Mouse (Mus musculus) MEL (cell line): ENCODE measurements around the gene Zfp408. TPM values are rescaled to one million over a fixed set of nuclear protein-coding genes. Genes with fewer than 3 reads are reported as not detected.
"Not testable (repeated sequence)": the region's sequence is repeated elsewhere in the genome, so short reads cannot be mapped to it uniquely, and the experiment has no call there.

Experiments
- DNase-seq: peaks from one replicate; pipeline ENCODE4 v3.0.0; 2011; ENCODE audit warnings: low read depth, low spot score
- H3K27ac ChIP-seq: 2 replicates; pipeline ENCODE4 v1.5.1; 2012; ENCODE audit warnings: low read depth, mild to moderate bottlenecking, control low read depth, low read length, moderate library complexity; ENCODE audit not compliant: control insufficient read depth
- H3K27me3 ChIP-seq, 2 experiments: fragments of 150-350 bp in 1 of 2; sonication (generic) in 1 of 2; 2 replicates each; pipeline ENCODE4 v1.6.1; 2012; ENCODE audit warnings: low read length in 2 of 2, mild to moderate bottlenecking in 2 of 2, improper control_type of control experiment in 1 of 2, moderate library complexity in 1 of 2; ENCODE audit not compliant: insufficient read depth in 2 of 2, control insufficient read depth in 1 of 2
- H3K36me3 ChIP-seq, 2 experiments: 2 replicates each; pipeline ENCODE4 v1.6.1; 2012 to 2014; ENCODE audit warnings: low read length in 2 of 2, improper control_type of control experiment in 1 of 2, inconsistent platforms in 1 of 2, mild to moderate bottlenecking in 1 of 2; ENCODE audit not compliant: insufficient read depth in 2 of 2, control insufficient read depth in 1 of 2
- H3K4me1 ChIP-seq, 2 experiments: fragments of 150-350 bp in 1 of 2; sonication (generic) in 1 of 2; 2 replicates each; pipeline ENCODE4 v1.6.1; 2012; ENCODE audit warnings: low read length in 2 of 2, improper control_type of control experiment in 1 of 2, mild to moderate bottlenecking in 1 of 2; ENCODE audit not compliant: insufficient read depth in 2 of 2, control insufficient read depth in 1 of 2
- H3K4me3 ChIP-seq, 2 experiments: fragments of 150-350 bp in 1 of 2; sonication (generic) in 1 of 2; 2 replicates each; pipeline ENCODE4 v1.5.1; 2012; ENCODE audit warnings: low read depth in 2 of 2, low read length in 2 of 2, mild to moderate bottlenecking in 2 of 2, moderate library complexity in 2 of 2, control low read depth in 1 of 2, improper control_type of control experiment in 1 of 2; ENCODE audit not compliant: control insufficient read depth in 1 of 2, insufficient read depth in 1 of 2
- H3K79me2 ChIP-seq: 2 replicates; pipeline ENCODE4 v1.6.1; 2012; ENCODE audit warnings: mild to moderate bottlenecking, low read length, moderate library complexity; ENCODE audit not compliant: control insufficient read depth, poor library complexity, insufficient read depth
- H3K9ac ChIP-seq: 2 replicates; pipeline ENCODE4 v1.6.1; 2012; ENCODE audit warnings: low read depth, mild to moderate bottlenecking, control low read depth, low read length, moderate library complexity; ENCODE audit not compliant: control insufficient read depth, poor library complexity, severe bottlenecking
- H3K9me3 ChIP-seq: fragments of 150-350 bp; sonication (generic); replicated peaks from 2 replicates; pipeline ENCODE4 v1.6.1; 2012; ENCODE audit warnings: mild to moderate bottlenecking, low read length, improper control_type of control experiment, moderate library complexity; ENCODE audit not compliant: insufficient read depth
- BHLHE40 ChIP-seq: IDR thresholded peaks from 2 replicates; pipeline ENCODE4 v1.6.1; 2012; ENCODE audit warnings: low read depth, mild to moderate bottlenecking, inconsistent platforms, low read length, improper control_type of control experiment, borderline replicate concordance
- CTCF ChIP-seq, 3 experiments: IDR thresholded peaks in 2 of 3; conservative IDR thresholded peaks in 1 of 3; 2 replicates each; pipeline ENCODE4 v1.5.1; 2011 to 2012; ENCODE audit warnings: low read length in 3 of 3, low read depth in 2 of 3, mild to moderate bottlenecking in 2 of 3, improper control_type of control experiment in 1 of 3, inconsistent platforms in 1 of 3, mixed read lengths in 1 of 3, moderate library complexity in 1 of 3; ENCODE audit not compliant: control insufficient read depth in 1 of 3, insufficient read depth in 1 of 3, poor library complexity in 1 of 3, severe bottlenecking in 1 of 3
- ETS1 ChIP-seq: IDR thresholded peaks from 2 replicates; pipeline ENCODE4 v1.6.1; 2012; ENCODE audit warnings: low read depth, mild to moderate bottlenecking, inconsistent platforms, low read length, improper control_type of control experiment, moderate library complexity
- GABPA ChIP-seq: IDR thresholded peaks from 2 replicates; pipeline ENCODE4 v1.6.1; 2012; ENCODE audit warnings: low read depth, mild to moderate bottlenecking, inconsistent platforms, low read length, improper control_type of control experiment, moderate library complexity
- GATA1 ChIP-seq: IDR thresholded peaks from 2 replicates; pipeline ENCODE4 v1.6.1; 2011; ENCODE audit warnings: low read depth, low read length, improper control_type of control experiment
- JUND ChIP-seq: IDR thresholded peaks from 2 replicates; pipeline ENCODE4 v1.6.1; 2011; ENCODE audit warnings: low read depth, mild to moderate bottlenecking, improper control_type of control experiment, low read length
- MAFK ChIP-seq: IDR thresholded peaks from 2 replicates; pipeline ENCODE4 v1.6.1; 2011; ENCODE audit warnings: low read depth, mild to moderate bottlenecking, low read length, improper control_type of control experiment, borderline replicate concordance
- MEF2A ChIP-seq: IDR thresholded peaks from 2 replicates; pipeline ENCODE4 v1.6.1; 2014; ENCODE audit warnings: low read depth, mild to moderate bottlenecking, inconsistent platforms, low read length, improper control_type of control experiment; ENCODE audit not compliant: poor library complexity, insufficient replicate concordance, severe bottlenecking; ENCODE audit errors: extremely low read depth
- MYC ChIP-seq: IDR thresholded peaks from 2 replicates; pipeline ENCODE4 v1.6.1; 2011; ENCODE audit warnings: low read depth, mild to moderate bottlenecking, low read length, improper control_type of control experiment, moderate library complexity
- NELFE ChIP-seq: IDR thresholded peaks from 2 replicates; pipeline ENCODE4 v1.6.1; 2011; ENCODE audit warnings: low read depth, low read length, improper control_type of control experiment
- NRF1 ChIP-seq: IDR thresholded peaks from 2 replicates; pipeline ENCODE4 v1.6.1; 2014; ENCODE audit warnings: low read depth, mild to moderate bottlenecking, inconsistent platforms, low read length, improper control_type of control experiment, moderate library complexity; ENCODE audit not compliant: poor library complexity, insufficient read depth, severe bottlenecking
- POLR2A ChIP-seq, 2 experiments: IDR thresholded peaks; 2 replicates each; pipeline ENCODE4 v1.6.1; 2011 to 2012; ENCODE audit warnings: low read length in 2 of 2, mild to moderate bottlenecking in 2 of 2, control low read depth in 1 of 2, improper control_type of control experiment in 1 of 2, low read depth in 1 of 2, moderate library complexity in 1 of 2; ENCODE audit not compliant: control insufficient read depth in 1 of 2, insufficient read depth in 1 of 2, poor library complexity in 1 of 2
- POLR2AphosphoS2 ChIP-seq: IDR thresholded peaks from 2 replicates; pipeline ENCODE4 v1.6.1; 2011; ENCODE audit warnings: low read length, improper control_type of control experiment
- POLR2AphosphoS5 ChIP-seq: IDR thresholded peaks from 2 replicates; pipeline ENCODE4 v1.6.1; 2012; ENCODE audit warnings: low read depth, borderline replicate concordance, mild to moderate bottlenecking, inconsistent platforms, low read length, moderate library complexity, mixed read lengths
- RAD21 ChIP-seq: IDR thresholded peaks from 2 replicates; pipeline ENCODE4 v1.6.1; 2011; ENCODE audit warnings: mild to moderate bottlenecking, low read depth, low read length, improper control_type of control experiment
- SIN3A ChIP-seq: IDR thresholded peaks from 2 replicates; pipeline ENCODE4 v1.6.1; 2012; ENCODE audit warnings: low read length, improper control_type of control experiment, inconsistent platforms
- TBP ChIP-seq: IDR thresholded peaks from 2 replicates; pipeline ENCODE4 v1.8.0; 2011; ENCODE audit warnings: low read depth, low read length, improper control_type of control experiment
- TCF12 ChIP-seq: IDR thresholded peaks from 2 replicates; pipeline ENCODE4 v1.6.1; 2014; ENCODE audit warnings: low read depth, mild to moderate bottlenecking, inconsistent platforms, low read length, improper control_type of control experiment, moderate library complexity
- USF1 ChIP-seq: IDR thresholded peaks from 2 replicates; pipeline ENCODE4 v1.6.1; 2014; ENCODE audit warnings: low read depth, mild to moderate bottlenecking, inconsistent platforms, low read length, improper control_type of control experiment, moderate library complexity
- USF2 ChIP-seq, 2 experiments: IDR thresholded peaks; 2 replicates each; pipeline ENCODE4 v1.6.1; 2011 to 2012; ENCODE audit warnings: improper control_type of control experiment in 2 of 2, low read length in 2 of 2, borderline replicate concordance in 1 of 2, inconsistent platforms in 1 of 2, low read depth in 1 of 2, mild to moderate bottlenecking in 1 of 2; ENCODE audit not compliant: insufficient read depth in 1 of 2
- ZC3H11A ChIP-seq: IDR thresholded peaks from 2 replicates; pipeline ENCODE4 v1.6.1; 2012; ENCODE audit warnings: low read depth, mild to moderate bottlenecking, inconsistent platforms, low read length, improper control_type of control experiment
- ZKSCAN1 ChIP-seq: IDR thresholded peaks from 2 replicates; pipeline ENCODE4 v1.6.1; 2012; ENCODE audit warnings: low read depth, mild to moderate bottlenecking, inconsistent platforms, low read length, improper control_type of control experiment, moderate library complexity
- ZNF384 ChIP-seq: IDR thresholded peaks from 2 replicates; pipeline ENCODE4 v1.6.1; 2012; ENCODE audit warnings: low read depth, mild to moderate bottlenecking, inconsistent platforms, low read length, improper control_type of control experiment
- polyA plus RNA-seq, 2 experiments: library from polyadenylated mRNA; stranded (reverse) in 1 of 2; unstranded in 1 of 2; fragments of >175 nt in 1 of 2; fragments of >200 nt in 1 of 2; gene quantifications; 2 replicates each; pipeline versions ENCODE4 v1.2.1 to v1.2.4; 2012; ENCODE audit warnings: low replicate concordance in 2 of 2, low read depth in 1 of 2; ENCODE audit not compliant: insufficient read length in 2 of 2, insufficient read depth in 1 of 2, missing spikeins in 1 of 2
- total RNA-seq: library from RNA; depleted of rRNA; stranded (reverse); fragments of 300-350 nt; gene quantifications from 2 replicates; pipeline ENCODE4 v1.2.3, GENCODE M21; 2012

The Zfp408 gene
- total and polyA plus RNA-seq, 3 experiments: 10.4 to 16.4 TPM; not detected in 1

DNA sequence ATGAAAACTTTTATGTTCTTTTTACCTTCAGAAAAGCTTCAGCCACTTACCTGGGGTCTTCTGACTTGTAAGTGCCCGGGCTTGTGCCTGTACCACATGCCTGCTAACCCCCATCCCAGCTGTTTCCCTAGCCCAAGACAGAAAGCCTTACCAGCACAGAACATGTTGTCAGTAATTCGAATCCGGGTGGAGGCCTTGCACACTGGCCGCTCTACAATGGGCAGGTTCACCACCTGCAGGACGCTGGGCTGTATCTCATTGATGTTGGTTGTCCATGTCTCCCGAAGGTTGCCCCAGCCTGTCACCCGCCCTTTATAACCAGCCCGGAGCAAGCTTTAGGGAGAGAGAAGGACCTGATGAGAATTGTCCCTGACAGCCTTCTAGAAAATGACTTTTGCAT, 21.4 kb downstream of the Zfp408 start:
- Histone ChIP-seq H3K9ac (no peak overlapping the region), H3K4me3 (no peak overlapping the region)
- no peak for DNase-seq
- TF ChIP-seq MAFK (no peak), RAD21 (no peak), SIN3A (no peak), CTCF (IDR thresholded peaks at IDR 0.05 in 2 of 3, conservative IDR thresholded peaks at IDR 0.05 in 1 of 3; ENCODE audit: control insufficient read depth in 1 of 3, insufficient read depth in 1 of 3, low read depth in 2 of 3, low read length in 3 of 3, poor library complexity in 1 of 3, severe bottlenecking in 1 of 3) (no peak), ZNF384 (no peak), NRF1 (no peak), POLR2AphosphoS5 (no peak)
- TF ChIP-seq, all 39 proteins: peak for 0
- no peaks in the 10 kb centered on the region for H3K9me3 ChIP-seq
- H3K4me1 ChIP-seq: no peaks in the 10 kb centered on the region
- H3K36me3 ChIP-seq: no peaks in the 10 kb centered on the region
- no peaks in the 10 kb centered on the region for H3K79me2 ChIP-seq
- no peaks in the 10 kb centered on the region for H3K27me3 ChIP-seq
- no peak overlapping the region for H3K27ac ChIP-seq

DNA sequence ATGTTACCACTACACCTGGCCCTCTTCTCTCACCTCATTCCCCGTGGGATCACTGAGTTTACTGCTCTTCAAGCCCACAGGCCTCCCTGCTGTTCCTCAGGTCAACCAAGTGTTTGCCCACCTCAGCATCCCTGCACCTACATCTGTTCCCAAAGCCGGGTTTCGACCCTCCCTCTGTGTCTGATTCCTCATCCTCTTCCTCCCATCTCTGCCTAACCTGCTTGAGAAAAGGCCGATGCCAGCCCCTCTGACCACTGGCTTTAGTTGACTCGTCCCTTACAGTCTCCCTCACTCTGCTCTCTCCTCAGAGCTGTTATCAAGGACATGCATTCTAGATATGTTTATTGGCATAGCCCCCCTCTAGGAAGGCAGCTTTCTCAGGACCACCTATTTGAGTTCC, 22.1 kb downstream of the Zfp408 start:
- no peak overlapping the region for H3K9ac ChIP-seq
- no peaks in the 10 kb centered on the region for H3K9me3 ChIP-seq
- H3K27me3 ChIP-seq: no peaks in the 10 kb centered on the region
- no peak for DNase-seq
- H3K4me3 ChIP-seq: no peak overlapping the region
- no peaks in the 10 kb centered on the region for H3K79me2 ChIP-seq
- no peak overlapping the region for H3K27ac ChIP-seq
- no peaks in the 10 kb centered on the region for H3K36me3 ChIP-seq
- no peaks in the 10 kb centered on the region for H3K4me1 ChIP-seq
- no peak for TF ChIP-seq USF1
- no peak for TF ChIP-seq GATA1
- TF ChIP-seq BHLHE40: no peak
- TF ChIP-seq ZC3H11A: no peak
- TF ChIP-seq TBP: no peak
- TF ChIP-seq POLR2A (IDR thresholded peaks at IDR 0.05; ENCODE audit: control insufficient read depth in 1 of 2, insufficient read depth in 1 of 2, low read depth in 1 of 2, low read length in 2 of 2, poor library complexity in 1 of 2): no peak
- TF ChIP-seq MYC: no peak
- no peak for TF ChIP-seq ETS1
- no peak for TF ChIP-seq CTCF (IDR thresholded peaks at IDR 0.05 in 2 of 3, conservative IDR thresholded peaks at IDR 0.05 in 1 of 3; ENCODE audit: control insufficient read depth in 1 of 3, insufficient read depth in 1 of 3, low read depth in 2 of 3, low read length in 3 of 3, poor library complexity in 1 of 3, severe bottlenecking in 1 of 3)
- no peak for TF ChIP-seq TCF12
- TF ChIP-seq USF2 (IDR thresholded peaks at IDR 0.05; ENCODE audit: borderline replicate concordance in 1 of 2, insufficient read depth in 1 of 2, low read depth in 1 of 2, low read length in 2 of 2): no peak
- TF ChIP-seq GABPA: no peak
- TF ChIP-seq JUND: no peak
- no peak for TF ChIP-seq MEF2A
- no peak for TF ChIP-seq POLR2AphosphoS5
- no peak for TF ChIP-seq ZKSCAN1
- no peak for TF ChIP-seq NELFE
- TF ChIP-seq POLR2AphosphoS2: no peak

DNA sequence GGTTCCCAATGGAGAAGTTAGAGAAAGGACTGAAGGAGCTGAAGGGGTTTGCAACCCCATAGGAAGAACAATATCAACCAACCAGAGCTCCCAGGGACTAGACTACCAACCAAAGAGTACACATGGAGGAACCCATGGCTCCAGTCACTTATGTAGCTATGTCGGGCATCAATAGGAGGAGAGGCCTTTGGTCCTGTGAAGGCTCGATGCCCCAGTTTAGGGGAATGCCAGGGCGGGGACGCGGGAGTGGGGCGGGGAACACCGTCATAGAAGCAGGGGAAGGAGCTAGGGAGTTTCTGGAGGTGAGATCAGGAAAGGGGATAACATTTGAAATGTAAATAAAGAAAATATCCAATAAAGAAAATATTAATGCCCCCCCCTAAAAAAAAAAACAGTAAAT, 26.2 kb downstream of the Zfp408 start:
- H3K9ac ChIP-seq, H3K27ac ChIP-seq, H3K27me3 ChIP-seq, H3K4me1 ChIP-seq, H3K4me3 ChIP-seq, H3K9me3 ChIP-seq, DNase-seq, H3K79me2 ChIP-seq: not testable (repeated sequence)
- peaks cover 0 to 11% of the 10 kb centered on the region in 2 experiments; a peak in 2 of 4 replicates for H3K36me3 ChIP-seq
